Mouse (Mus musculus) limb, embryonic 12.5 days (tissue): Measurements from ENCODE around the gene Pmp22. TPM values are rescaled to one million over a fixed set of nuclear protein-coding genes. Genes with fewer than 3 reads are reported as not detected.

Source experiments
- ATAC-seq: fragments of 200-750 bp; cut with Nextera tagmentation; 2 replicates; pipeline ENCODE4 v1.8.0; 2017; ENCODE audit warnings: low read depth, moderate TSS enrichment; ENCODE audit not compliant: insufficient number of reproducible peaks, insufficient read depth, low FRiP score, low TSS enrichment
- H3K27ac ChIP-seq: fragments of 300-500 bp; sonication (generic); 2 replicates; pipeline ENCODE4 v1.5.1; 2016; ENCODE audit warnings: mild to moderate bottlenecking, moderate library complexity
- H3K27me3 ChIP-seq: fragments of 300-500 bp; sonication (generic); 2 replicates; pipeline ENCODE4 v1.6.1; 2016; ENCODE audit warnings: mild to moderate bottlenecking, moderate library complexity
- H3K36me3 ChIP-seq: fragments of 300-500 bp; sonication (generic); 2 replicates; pipeline ENCODE4 v1.6.1; 2016; ENCODE audit warnings: mild to moderate bottlenecking, moderate library complexity
- H3K4me1 ChIP-seq: fragments of 300-500 bp; sonication (generic); replicated peaks from 2 replicates; pipeline ENCODE4 v1.6.1; 2016
- H3K4me2 ChIP-seq: fragments of 300-500 bp; sonication (generic); 2 replicates; pipeline ENCODE4 v1.6.1; 2016; ENCODE audit warnings: mild to moderate bottlenecking, moderate library complexity
- H3K4me3 ChIP-seq: fragments of 300-500 bp; sonication (generic); replicated peaks from 2 replicates; pipeline ENCODE4 v1.5.1; 2016; ENCODE audit warnings: mild to moderate bottlenecking
- H3K9ac ChIP-seq: fragments of 300-500 bp; sonication (generic); replicated peaks from 2 replicates; pipeline ENCODE4 v1.6.1; 2016; ENCODE audit warnings: mild to moderate bottlenecking, moderate library complexity
- H3K9me3 ChIP-seq: fragments of 300-500 bp; sonication (generic); 2 replicates; pipeline ENCODE4 v1.6.1; 2016; ENCODE audit warnings: mild to moderate bottlenecking, moderate library complexity
- WGBS: fragments of 180-500 bp; shearing (Covaris S2); methylation state at CpG from one replicate; pipeline ENCODE4 v1.1.7; 2016; 5-methylcytosine and 5-hydroxymethylcytosine counted together
- polyA plus RNA-seq: library from polyadenylated mRNA; unstranded; fragments of >200 nt; fragmentation: Nextera tagmentation; extraction: Ambion mirVana; gene quantifications from 2 replicates; pipeline ENCODE4 v1.2.1, GENCODE M21; 2016

The Pmp22 gene
- polyA plus RNA-seq, 1 experiment from 2014 or later = 56.8 TPM

- no peak overlapping the region for H3K4me3 ChIP-seq
- H3K27me3 ChIP-seq = no peaks in the 10 kb centered on the region
- H3K9me3 ChIP-seq = no peaks in the 10 kb centered on the region
- 0 out of 2 replicates have a peak, but pooled peaks cover 2% of the 10 kb centered on the region for H3K4me1 ChIP-seq
- 83% methylated on average over 2 of the region's 2 CpGs for WGBS
- H3K27ac ChIP-seq = no peak overlapping the region
- no peak for ATAC-seq
- peaks cover 20% of the 10 kb centered on the region for H3K36me3 ChIP-seq
- H3K9ac ChIP-seq = no peak overlapping the region
- no peak overlapping the region for H3K4me2 ChIP-seq
Measured at GRCm38 (mm10) chr11:63162806-63163205, 34.0 kb downstream of the Pmp22 start.

- no peak for ATAC-seq
- Histone ChIP-seq H3K27ac (no peak overlapping the region), H3K9ac (no peak overlapping the region), H3K36me3 (peaks cover 14% of the 10 kb centered on the region), H3K4me3 (no peak overlapping the region), H3K4me2 (no peak overlapping the region), H3K4me1 (peaks cover 3% of the 10 kb centered on the region), H3K9me3 (no peaks in the 10 kb centered on the region), H3K27me3 (no peaks in the 10 kb centered on the region)
- WGBS = 80% methylated on average over 8 of the region's 8 CpGs
Measured at GRCm38 (mm10) chr11:63163550-63163949, 34.8 kb downstream of the Pmp22 start.

GRCm38 (mm10) chr11:63163986-63164682, 35.4 kb downstream of the Pmp22 start:
- ATAC-seq = no peak

GRCm38 (mm10) chr11:63164756-63165484, 36.1 kb downstream of the Pmp22 start:
- H3K4me3 ChIP-seq = no peak overlapping the region
- H3K9me3 ChIP-seq = no peaks in the 10 kb centered on the region
- no peak overlapping the region for H3K4me2 ChIP-seq
- H3K4me1 ChIP-seq = peaks cover 12% of the 10 kb centered on the region
- ATAC-seq = no peak
- H3K9ac ChIP-seq = no peak overlapping the region
- H3K36me3 ChIP-seq = peaks cover under 1% of the 10 kb centered on the region; the same call in 1 of the 2 replicates
- WGBS = 44% methylated on average over 7 of the region's 7 CpGs
- no peak overlapping the region for H3K27ac ChIP-seq
- H3K27me3 ChIP-seq = no peaks in the 10 kb centered on the region

More at GRCm38 (mm10) chr11:63163986-63164682, 35.4 kb downstream of the Pmp22 start:
- peaks cover 9% of the 10 kb centered on the region for H3K4me1 ChIP-seq
- peaks cover 9% of the 10 kb centered on the region for H3K36me3 ChIP-seq
- H3K4me3 ChIP-seq = no peak overlapping the region
- H3K9me3 ChIP-seq = no peaks in the 10 kb centered on the region
- H3K4me2 ChIP-seq = no peak overlapping the region
- 85% methylated on average over 6 of the region's 6 CpGs for WGBS
- no peak overlapping the region for H3K9ac ChIP-seq
- no peak overlapping the region for H3K27ac ChIP-seq
- H3K27me3 ChIP-seq = no peaks in the 10 kb centered on the region

- WGBS = 78% methylated on average over 4 of the region's 4 CpGs
- peaks cover 12% of the 10 kb centered on the region for H3K4me1 ChIP-seq
- no peak overlapping the region for H3K4me3 ChIP-seq
- no peaks in the 10 kb centered on the region for H3K27me3 ChIP-seq
- no peak overlapping the region for H3K4me2 ChIP-seq
- H3K9me3 ChIP-seq = no peaks in the 10 kb centered on the region
- no peak overlapping the region for H3K9ac ChIP-seq
- H3K36me3 ChIP-seq = no peaks in the 10 kb centered on the region
- ATAC-seq = no peak
- no peak overlapping the region for H3K27ac ChIP-seq
Measured at GRCm38 (mm10) chr11:63167826-63168225, 39.0 kb downstream of the Pmp22 start.

GRCm38 (mm10) chr11:63168551-63169258, 39.9 kb downstream of the Pmp22 start:
- H3K4me1 ChIP-seq = peaks cover 10% of the 10 kb centered on the region
- H3K4me2 ChIP-seq = peak overlapping the region; percentile 4; the same call in 1 of the 2 replicates
- no peaks in the 10 kb centered on the region for H3K27me3 ChIP-seq
- 24% methylated on average over 9 of the region's 9 CpGs for WGBS
- ATAC-seq = no peak
- no peak overlapping the region for H3K4me3 ChIP-seq
- peak overlapping the region; percentile 56; the same call in 1 of the 2 replicates for H3K27ac ChIP-seq
- no peak overlapping the region for H3K9ac ChIP-seq
- no peaks in the 10 kb centered on the region for H3K9me3 ChIP-seq
- H3K36me3 ChIP-seq = no peaks in the 10 kb centered on the region

GRCm38 (mm10) chr11:63171977-63172376, 43.2 kb downstream of the Pmp22 start:
- H3K27me3 ChIP-seq = no peaks in the 10 kb centered on the region
- ATAC-seq = no peak
- no peak overlapping the region for H3K4me2 ChIP-seq

GRCm38 (mm10) chr11:63173604-63174003, 44.8 kb downstream of the Pmp22 start:
- H3K4me3 ChIP-seq = no peak overlapping the region
- ATAC-seq = no peak
- no peak overlapping the region for H3K27ac ChIP-seq
- no peaks in the 10 kb centered on the region for H3K36me3 ChIP-seq
- no peak overlapping the region for H3K4me2 ChIP-seq
- no peaks in the 10 kb centered on the region for H3K27me3 ChIP-seq
- no peaks in the 10 kb centered on the region for H3K9me3 ChIP-seq
- H3K4me1 ChIP-seq = peaks cover 9% of the 10 kb centered on the region
- 81% methylated on average over 5 of the region's 5 CpGs for WGBS
- H3K9ac ChIP-seq = no peak overlapping the region

More at GRCm38 (mm10) chr11:63171977-63172376, 43.2 kb downstream of the Pmp22 start:
- Histone ChIP-seq H3K9ac (no peak overlapping the region), H3K9me3 (no peaks in the 10 kb centered on the region), H3K4me1 (peaks cover 10% of the 10 kb centered on the region), H3K27ac (no peak overlapping the region), H3K4me3 (no peak overlapping the region), H3K36me3 (no peaks in the 10 kb centered on the region)
- 27% methylated on average over 1 of the region's 1 CpGs for WGBS

GRCm38 (mm10) chr11:63175302-63175701, 46.5 kb downstream of the Pmp22 start:
- H3K27ac ChIP-seq = no peak overlapping the region
- H3K36me3 ChIP-seq = no peaks in the 10 kb centered on the region
- no peaks in the 10 kb centered on the region for H3K9me3 ChIP-seq
- ATAC-seq = no peak
- no peak overlapping the region for H3K9ac ChIP-seq
- no peaks in the 10 kb centered on the region for H3K4me1 ChIP-seq
- WGBS = 44% methylated on average over 3 of the region's 3 CpGs
- H3K4me3 ChIP-seq = no peak overlapping the region
- no peaks in the 10 kb centered on the region for H3K27me3 ChIP-seq
- H3K4me2 ChIP-seq = no peak overlapping the region

GRCm38 (mm10) chr11:63176416-63176815, 47.6 kb downstream of the Pmp22 start:
- WGBS = 72% methylated on average over 7 of the region's 7 CpGs
- H3K27ac ChIP-seq = no peak overlapping the region
- no peaks in the 10 kb centered on the region for H3K27me3 ChIP-seq
- H3K9me3 ChIP-seq = no peaks in the 10 kb centered on the region
- H3K9ac ChIP-seq = no peak overlapping the region
- H3K4me1 ChIP-seq = no peaks in the 10 kb centered on the region
- no peak overlapping the region for H3K4me2 ChIP-seq
- no peak overlapping the region for H3K4me3 ChIP-seq
- H3K36me3 ChIP-seq = no peaks in the 10 kb centered on the region
- ATAC-seq = no peak
